Mouse (Mus musculus): ENCODE results near the gene Kctd14. TPM values are rescaled to one million over a fixed set of nuclear protein-coding genes. Genes with fewer than 3 reads are reported as not detected.

Gene Kctd14
- polyA plus RNA-seq, 1 experiment from 2014 or later: 5.3 TPM

GRCm38 (mm10) chr7:97414915-97415687 is 36.0 kb upstream of the Kctd14 start:
- peak; percentile 60 for ATAC-seq
- no peak overlapping the region for H3K9ac ChIP-seq (ENCODE audit: low read depth, low read length)
- H3K36me3 ChIP-seq (ENCODE audit: control insufficient read depth, insufficient read depth): peaks cover 4% of the 10 kb centered on the region
- H3K4me2 ChIP-seq (replicated peaks; ENCODE audit: low read depth): no peak overlapping the region
- H3K4me3 ChIP-seq (ENCODE audit: low read depth, low read length): no peak overlapping the region
- H3K4me1 ChIP-seq (replicated peaks; ENCODE audit: control insufficient read depth, insufficient read depth, low read length): no peaks in the 10 kb centered on the region
- 32% methylated on average over 9 of the region's 9 CpGs for WGBS
- no peaks in the 10 kb centered on the region for H3K9me3 ChIP-seq (ENCODE audit: control insufficient read depth)
- no peaks in the 10 kb centered on the region for H3K27me3 ChIP-seq (replicated peaks; ENCODE audit: control insufficient read depth, insufficient read depth, low read length)
- H3K27ac ChIP-seq (ENCODE audit: low read depth, low read length): no peak overlapping the region
- TF ChIP-seq CTCF (IDR thresholded peaks at IDR 0.05; ENCODE audit: low read depth): no peak

- Histone ChIP-seq H3K4me2 (replicated peaks; ENCODE audit: low read depth) (no peak overlapping the region), H3K9ac (ENCODE audit: low read depth, low read length) (no peak overlapping the region), H3K27ac (ENCODE audit: low read depth, low read length) (no peak overlapping the region), H3K36me3 (ENCODE audit: control insufficient read depth, insufficient read depth) (no peaks in the 10 kb centered on the region), H3K9me3 (ENCODE audit: control insufficient read depth) (no peaks in the 10 kb centered on the region), H3K4me3 (ENCODE audit: low read depth, low read length) (no peak overlapping the region), H3K27me3 (replicated peaks; ENCODE audit: control insufficient read depth, insufficient read depth, low read length) (no peaks in the 10 kb centered on the region), H3K4me1 (replicated peaks; ENCODE audit: control insufficient read depth, insufficient read depth, low read length) (no peaks in the 10 kb centered on the region)
- ATAC-seq: no peak
- 89% methylated on average over 4 of the region's 4 CpGs for WGBS
- no peak for TF ChIP-seq CTCF (IDR thresholded peaks at IDR 0.05; ENCODE audit: low read depth)
Observed at GRCm38 (mm10) chr7:97416473-97416872, 34.6 kb upstream of the Kctd14 start.

- Histone ChIP-seq H3K27ac (ENCODE audit: low read depth, low read length) (no peak within 1 kb of the TSS), H3K4me1 (replicated peaks; ENCODE audit: control insufficient read depth, insufficient read depth, low read length) (no peaks in the 10 kb centered on the region), H3K4me3 (ENCODE audit: low read depth, low read length) (no peak within 1 kb of the TSS), H3K9me3 (ENCODE audit: control insufficient read depth) (no peaks in the 10 kb centered on the region), H3K36me3 (ENCODE audit: control insufficient read depth, insufficient read depth) (no peaks in the 10 kb centered on the region), H3K9ac (ENCODE audit: low read depth, low read length) (no peak within 1 kb of the TSS), H3K27me3 (replicated peaks; ENCODE audit: control insufficient read depth, insufficient read depth, low read length) (no peaks in the 10 kb centered on the region), H3K4me2 (replicated peaks; ENCODE audit: low read depth) (no peak within 1 kb of the TSS)
- WGBS: 79% methylated on average over 25 of the region's 25 CpGs
- TF ChIP-seq CTCF (IDR thresholded peaks at IDR 0.05; ENCODE audit: low read depth): no peak
- ATAC-seq: no peak
Observed at GRCm38 (mm10) chr7:97416906-97417777, 34.0 kb upstream of the Kctd14 start, which contains the start of gene Thrsp. Gene Thrsp, minus strand, starts transcription at chr7:97417730.

DNA sequence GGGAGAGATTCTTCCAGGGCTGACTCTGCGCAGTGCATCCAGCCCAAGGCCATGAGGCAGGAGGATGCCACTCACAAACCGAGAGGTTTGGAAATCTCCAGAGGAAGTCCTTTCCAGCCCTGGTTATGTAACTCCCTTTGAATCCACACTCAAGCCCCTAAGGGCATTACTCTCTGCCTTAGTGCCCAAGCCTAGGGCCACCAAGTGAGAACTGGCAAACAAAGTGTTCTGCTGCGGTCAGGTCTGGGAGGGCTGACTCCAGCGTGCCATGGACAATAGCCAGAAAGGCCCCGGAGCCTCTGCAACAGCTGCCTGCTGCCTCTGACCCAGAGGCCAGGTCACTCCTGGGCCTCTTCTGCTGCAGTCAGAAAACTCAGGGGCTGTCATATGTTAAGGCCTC is 32.4 kb upstream of the Kctd14 start:
- H3K9me3 ChIP-seq (ENCODE audit: control insufficient read depth): no peaks in the 10 kb centered on the region
- no peaks in the 10 kb centered on the region for H3K4me1 ChIP-seq (replicated peaks; ENCODE audit: control insufficient read depth, insufficient read depth, low read length)
- H3K27me3 ChIP-seq (replicated peaks; ENCODE audit: control insufficient read depth, insufficient read depth, low read length): no peaks in the 10 kb centered on the region
- H3K4me3 ChIP-seq (ENCODE audit: low read depth, low read length): no peak overlapping the region
- H3K9ac ChIP-seq (ENCODE audit: low read depth, low read length): no peak overlapping the region
- ATAC-seq: no peak
- no peak for TF ChIP-seq CTCF (IDR thresholded peaks at IDR 0.05; ENCODE audit: low read depth)
- 80% methylated on average over 5 of the region's 5 CpGs for WGBS
- H3K36me3 ChIP-seq (ENCODE audit: control insufficient read depth, insufficient read depth): no peaks in the 10 kb centered on the region
- H3K27ac ChIP-seq (ENCODE audit: low read depth, low read length): no peak overlapping the region
- H3K4me2 ChIP-seq (replicated peaks; ENCODE audit: low read depth): no peak overlapping the region

GRCm38 (mm10) chr7:97419163-97419562 is 32.0 kb upstream of the Kctd14 start:
- Histone ChIP-seq H3K27ac (ENCODE audit: low read depth, low read length) (no peak overlapping the region), H3K4me3 (ENCODE audit: low read depth, low read length) (no peak overlapping the region), H3K27me3 (replicated peaks; ENCODE audit: control insufficient read depth, insufficient read depth, low read length) (no peaks in the 10 kb centered on the region), H3K4me2 (replicated peaks; ENCODE audit: low read depth) (no peak overlapping the region), H3K9me3 (ENCODE audit: control insufficient read depth) (no peaks in the 10 kb centered on the region), H3K36me3 (ENCODE audit: control insufficient read depth, insufficient read depth) (no peaks in the 10 kb centered on the region), H3K9ac (ENCODE audit: low read depth, low read length) (no peak overlapping the region), H3K4me1 (replicated peaks; ENCODE audit: control insufficient read depth, insufficient read depth, low read length) (no peaks in the 10 kb centered on the region)
- TF ChIP-seq CTCF (IDR thresholded peaks at IDR 0.05; ENCODE audit: low read depth): no peak
- WGBS: 82% methylated on average over 5 of the region's 5 CpGs
- ATAC-seq: no peak

DNA sequence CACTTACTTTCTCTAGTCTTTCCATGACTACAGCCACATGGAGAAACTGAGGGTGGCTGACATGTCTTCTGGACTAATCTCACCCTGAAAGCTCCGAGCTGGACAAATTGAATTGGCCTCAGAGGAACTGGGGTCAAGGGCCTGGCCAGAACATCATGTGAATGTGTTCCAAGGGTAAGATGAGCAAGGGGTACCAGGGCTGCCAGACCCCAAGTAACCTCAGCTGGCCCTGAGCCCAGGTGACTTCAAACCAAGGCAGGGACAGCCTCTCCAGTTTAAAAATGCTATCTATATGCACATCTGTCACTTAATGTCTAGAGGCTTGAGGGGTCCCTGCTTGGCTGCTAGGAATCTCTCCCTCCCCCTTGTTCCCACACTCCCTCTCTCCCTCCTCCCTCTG is 30.7 kb upstream of the Kctd14 start:
- Histone ChIP-seq H3K36me3 (ENCODE audit: control insufficient read depth, insufficient read depth) (no peaks in the 10 kb centered on the region), H3K4me1 (replicated peaks; ENCODE audit: control insufficient read depth, insufficient read depth, low read length) (no peaks in the 10 kb centered on the region), H3K4me2 (replicated peaks; ENCODE audit: low read depth) (no peak overlapping the region), H3K27me3 (replicated peaks; ENCODE audit: control insufficient read depth, insufficient read depth, low read length) (no peaks in the 10 kb centered on the region), H3K4me3 (ENCODE audit: low read depth, low read length) (no peak overlapping the region), H3K9ac (ENCODE audit: low read depth, low read length) (no peak overlapping the region), H3K9me3 (ENCODE audit: control insufficient read depth) (no peaks in the 10 kb centered on the region), H3K27ac (ENCODE audit: low read depth, low read length) (no peak overlapping the region)
- TF ChIP-seq CTCF (IDR thresholded peaks at IDR 0.05; ENCODE audit: low read depth): no peak
- ATAC-seq: no peak
- 58% methylated on average over 1 of the region's 1 CpGs for WGBS
